Mouse (Mus musculus) thymus, adult 2 months (tissue): Measurements from ENCODE around the gene Nxpe2. TPM values are rescaled to one million over a fixed set of nuclear protein-coding genes. Genes with fewer than 3 reads are reported as not detected.
A peak's percentile ranks its signal among the peaks of the same experiment; 100 is the strongest.

ENCODE experiments used
- DNase-seq: peaks from one replicate; pipeline ENCODE4 v3.0.0; 2021
- H3K27ac ChIP-seq: fragments of 200-500 bp; 2 replicates; pipeline ENCODE4 v1.5.1; 2012; ENCODE audit warnings: low read length, control low read depth; ENCODE audit not compliant: control insufficient read depth, insufficient read depth
- H3K27me3 ChIP-seq: fragments of 200-500 bp; 2 replicates; pipeline ENCODE4 v1.6.1; 2012; ENCODE audit warnings: mild to moderate bottlenecking, low read length, moderate library complexity, mixed read lengths; ENCODE audit not compliant: control insufficient read depth, insufficient read depth
- H3K36me3 ChIP-seq: fragments of 200-500 bp; 2 replicates; pipeline ENCODE4 v1.6.1; 2012; ENCODE audit warnings: mild to moderate bottlenecking, low read length, moderate library complexity; ENCODE audit not compliant: control insufficient read depth, insufficient read depth
- H3K4me1 ChIP-seq: fragments of 200-500 bp; replicated peaks from 2 replicates; pipeline ENCODE4 v1.6.1; 2012; ENCODE audit warnings: low read length; ENCODE audit not compliant: control insufficient read depth, insufficient read depth
- H3K4me3 ChIP-seq: fragments of 200-500 bp; 2 replicates; pipeline ENCODE4 v1.5.1; 2012; ENCODE audit warnings: mild to moderate bottlenecking, low read length, control low read depth, moderate library complexity; ENCODE audit not compliant: control insufficient read depth, insufficient read depth
- CTCF ChIP-seq: fragments of 200-500 bp; IDR thresholded peaks from 2 replicates; pipeline ENCODE4 v1.5.1; 2012; ENCODE audit warnings: mild to moderate bottlenecking, control low read depth, low read length, moderate library complexity, borderline replicate concordance; ENCODE audit not compliant: control insufficient read depth, poor library complexity, insufficient read depth; ENCODE audit errors: extremely low read depth
- POLR2A ChIP-seq: fragments of 200-500 bp; IDR thresholded peaks from 2 replicates; pipeline ENCODE4 v1.6.1; 2012; ENCODE audit warnings: mild to moderate bottlenecking, low read length, control low read depth, moderate library complexity; ENCODE audit not compliant: control insufficient read depth, poor library complexity, insufficient read depth; ENCODE audit errors: extremely low read depth
- WGBS: fragments of 180-500 bp; shearing (Covaris S2); methylation state at CpG from one replicate; pipeline ENCODE4 v1.1.7; 2018; 5-methylcytosine and 5-hydroxymethylcytosine counted together
- polyA plus RNA-seq: library from polyadenylated mRNA; depleted of rRNA; stranded (reverse); fragments of >200 nt; gene quantifications from 2 replicates; pipeline ENCODE4 v1.2.3, GENCODE M21; 2012

The Nxpe2 gene
- polyA plus RNA-seq, 1 experiment = 2.1 TPM

DNA sequence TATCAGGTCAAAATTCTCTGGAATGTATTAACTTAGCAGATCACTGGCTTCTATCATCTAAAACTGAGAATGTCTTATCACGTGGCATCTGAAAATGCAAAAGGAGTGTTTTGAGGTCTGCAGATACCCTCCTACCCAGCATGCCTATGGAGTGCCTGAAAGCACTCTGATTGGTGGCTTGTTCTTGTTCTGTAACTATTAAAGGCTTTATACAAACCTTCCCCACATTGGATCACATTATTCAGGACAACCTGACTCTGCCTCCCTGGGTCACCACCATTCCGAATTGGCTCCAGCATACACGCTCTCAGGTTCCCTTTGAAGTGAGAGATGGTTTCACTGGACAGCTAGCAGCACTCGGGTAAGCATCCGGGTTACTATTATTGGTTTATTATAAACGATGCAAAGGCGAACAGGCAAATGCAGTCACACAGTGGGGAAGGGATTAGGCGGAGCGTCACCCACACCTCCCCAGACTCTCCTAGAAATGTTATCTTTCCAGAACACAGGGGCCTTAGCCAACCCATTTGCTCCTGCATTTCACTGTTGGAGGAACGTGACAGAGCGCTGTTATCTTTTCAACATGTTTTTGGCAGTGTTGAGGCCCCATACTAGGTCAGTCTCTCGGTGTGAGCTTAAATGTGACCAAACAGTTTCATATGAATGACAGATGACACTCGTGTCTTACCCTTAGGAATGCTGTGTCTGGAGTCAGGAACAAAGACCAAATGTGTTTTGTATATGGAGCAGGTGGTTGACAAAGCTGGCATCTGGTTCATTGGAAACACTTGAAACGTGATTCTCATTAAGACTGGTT is 8.8 kb upstream of the Nxpe2 start:
- no peak overlapping the region for H3K4me3 ChIP-seq
- no peak overlapping the region for H3K27ac ChIP-seq
- H3K27me3 ChIP-seq = no peaks in the 10 kb centered on the region
- no peaks in the 10 kb centered on the region for H3K36me3 ChIP-seq
- no peak for DNase-seq
- 92% methylated on average over 14 of the region's 14 CpGs for WGBS
- H3K4me1 ChIP-seq = no peaks in the 10 kb centered on the region
- TF ChIP-seq CTCF = no peak
- no peak for TF ChIP-seq POLR2A

DNA sequence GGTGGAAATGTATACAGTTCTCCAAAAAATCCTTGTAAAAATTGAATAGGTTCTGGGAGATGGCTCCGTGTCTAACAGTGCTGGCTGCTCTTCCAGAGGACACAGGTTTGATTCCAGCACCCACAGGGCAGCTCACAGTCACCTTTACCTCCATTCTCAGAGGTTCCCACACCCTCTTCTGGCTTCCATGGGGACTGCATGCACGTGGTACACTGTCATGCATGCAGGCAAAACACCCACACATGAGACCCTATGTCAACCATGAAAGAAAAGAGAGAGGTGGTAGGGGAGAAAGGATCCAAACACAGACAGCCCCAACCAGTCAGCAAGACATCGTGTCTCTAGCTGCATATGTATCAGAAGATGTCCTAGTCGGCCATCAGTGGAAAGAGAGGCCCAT is 7.6 kb upstream of the Nxpe2 start:
- DNase-seq = peak; percentile 26
- WGBS = 90% methylated on average over 4 of the region's 4 CpGs

DNA sequence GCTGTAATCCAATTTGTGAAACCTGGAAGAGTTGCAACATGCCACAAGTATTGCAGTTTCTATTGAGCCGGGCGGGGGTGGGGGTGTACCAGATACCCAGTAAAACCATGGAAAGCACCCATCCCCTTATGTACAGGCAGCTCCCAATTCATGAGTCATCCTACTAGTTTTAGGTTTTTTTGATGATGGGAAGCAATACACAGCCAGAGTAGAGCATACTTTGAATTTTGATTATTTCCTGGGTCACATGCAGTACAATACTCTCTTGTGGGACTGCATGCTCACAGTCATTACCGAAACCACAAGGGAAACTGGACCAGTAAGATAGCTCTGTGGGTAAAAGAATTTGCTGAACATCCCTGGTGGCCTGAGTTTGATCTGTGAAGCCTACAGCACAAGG is 3.8 kb upstream of the Nxpe2 start:
- Histone ChIP-seq H3K27ac (no peak overlapping the region), H3K4me1 (no peaks in the 10 kb centered on the region), H3K27me3 (no peaks in the 10 kb centered on the region), H3K36me3 (no peaks in the 10 kb centered on the region), H3K4me3 (no peak overlapping the region)
- DNase-seq = no peak
- TF ChIP-seq CTCF = no peak
- no peak for TF ChIP-seq POLR2A
- 46% methylated on average over 3 of the region's 3 CpGs for WGBS

More for the DNA sequence above, 7.6 kb upstream of the Nxpe2 start:
- Histone ChIP-seq H3K4me1 (no peaks in the 10 kb centered on the region), H3K27me3 (no peaks in the 10 kb centered on the region), H3K36me3 (no peaks in the 10 kb centered on the region), H3K4me3 (no peak overlapping the region), H3K27ac (no peak overlapping the region)
- TF ChIP-seq POLR2A (no peak), CTCF (no peak)

DNA sequence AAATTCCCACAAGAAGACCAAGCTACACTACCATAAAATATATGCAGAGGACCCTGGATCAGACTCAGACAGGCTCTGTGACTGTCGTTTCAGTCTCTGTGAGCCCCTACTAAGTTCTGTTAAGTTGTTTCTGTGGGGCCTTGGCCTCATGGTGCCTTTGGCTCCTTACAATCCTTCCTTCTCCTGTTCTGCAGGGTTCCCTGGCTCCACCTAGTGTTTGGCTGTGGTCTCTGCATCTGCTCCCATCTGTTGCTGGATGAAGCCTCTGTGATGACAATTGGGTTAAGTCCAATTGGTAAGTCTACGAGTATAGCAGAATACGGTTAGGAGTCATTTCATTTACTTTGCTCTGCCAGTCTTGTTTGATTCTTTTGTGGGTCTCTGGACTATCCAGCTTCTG is 1.5 kb upstream of the Nxpe2 start:
- peak; percentile 63 for DNase-seq
- Histone ChIP-seq H3K27me3 (no peaks in the 10 kb centered on the region), H3K4me3 (no peak overlapping the region), H3K4me1 (no peaks in the 10 kb centered on the region), H3K36me3 (no peaks in the 10 kb centered on the region), H3K27ac (no peak overlapping the region)
- 44% methylated on average over 3 of the region's 3 CpGs for WGBS
- TF ChIP-seq POLR2A (no peak), CTCF (no peak)

DNA sequence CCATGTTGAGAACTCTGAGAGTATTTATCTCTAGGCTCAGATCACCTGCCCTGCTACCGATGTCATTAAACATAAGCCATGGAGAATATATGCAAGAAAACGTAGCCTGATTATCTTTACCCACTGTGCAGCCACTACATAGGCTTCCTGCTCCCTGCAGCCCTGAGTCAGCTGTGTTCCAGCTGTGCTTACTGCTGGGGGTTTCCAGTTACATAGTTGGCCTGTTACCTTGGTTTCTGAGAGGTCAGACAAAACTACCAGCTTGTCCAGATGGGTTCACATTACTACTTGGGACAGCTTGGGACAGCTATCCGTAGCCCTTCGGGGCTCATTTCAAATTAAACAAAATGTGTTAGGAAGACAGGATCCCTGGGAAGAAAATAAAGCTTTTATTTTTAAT is 868 bp upstream of the Nxpe2 start:
- H3K36me3 ChIP-seq = no peaks in the 10 kb centered on the region
- no peaks in the 10 kb centered on the region for H3K27me3 ChIP-seq
- no peak overlapping the region for H3K27ac ChIP-seq
- DNase-seq = no peak
- 55% methylated on average over 4 of the region's 4 CpGs for WGBS
- no peak overlapping the region for H3K4me3 ChIP-seq
- H3K4me1 ChIP-seq = no peaks in the 10 kb centered on the region
- no peak for TF ChIP-seq CTCF
- no peak for TF ChIP-seq POLR2A

DNA sequence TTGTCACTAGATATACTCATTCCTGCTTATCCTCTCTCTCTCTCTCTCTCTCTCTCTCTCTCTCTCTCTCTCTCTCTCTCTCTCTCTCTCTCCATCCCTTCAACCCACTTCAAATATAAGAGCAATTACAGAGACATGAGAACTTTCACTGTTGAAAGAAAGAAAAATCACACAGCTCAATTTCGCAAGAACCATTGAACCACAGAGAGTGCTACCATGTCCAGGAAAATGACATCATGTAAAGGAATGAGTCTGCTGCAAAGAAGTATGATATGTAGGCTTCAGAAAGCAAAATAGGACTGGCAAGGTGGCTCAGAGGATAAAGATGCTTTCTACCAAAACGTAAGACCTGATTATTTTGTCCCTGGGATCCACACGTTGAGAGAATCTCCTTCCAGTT is 7.4 kb downstream of the Nxpe2 start:
- H3K4me3 ChIP-seq = no peak overlapping the region
- WGBS = 95% methylated on average over 3 of the region's 3 CpGs
- no peak for TF ChIP-seq CTCF
- TF ChIP-seq POLR2A = no peak
- H3K27me3 ChIP-seq = no peaks in the 10 kb centered on the region
- no peak overlapping the region for H3K27ac ChIP-seq
- H3K36me3 ChIP-seq = no peaks in the 10 kb centered on the region
- DNase-seq = no peak
- no peaks in the 10 kb centered on the region for H3K4me1 ChIP-seq

DNA sequence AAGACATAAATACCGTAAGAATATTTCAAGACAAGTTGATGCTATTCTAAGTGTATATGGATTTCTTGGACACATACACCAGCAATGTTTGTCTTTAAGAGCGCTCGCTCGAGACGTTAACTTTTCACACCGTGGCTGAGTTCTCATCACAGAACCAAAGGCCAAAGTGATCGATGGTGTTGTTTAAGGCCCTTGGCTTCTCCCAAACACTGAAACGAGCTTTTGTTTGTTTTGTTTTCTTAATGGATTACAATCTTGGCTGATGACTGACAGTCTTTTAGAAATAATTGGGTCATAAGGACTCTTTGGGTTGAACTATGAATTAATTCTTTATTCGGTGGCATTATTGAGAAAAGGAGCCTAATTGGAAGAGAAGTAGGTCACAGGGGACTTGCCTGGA is 7.8 kb downstream of the Nxpe2 start:
- no peak overlapping the region for H3K4me3 ChIP-seq
- TF ChIP-seq POLR2A (no peak), CTCF (no peak)
- no peak overlapping the region for H3K27ac ChIP-seq
- no peaks in the 10 kb centered on the region for H3K4me1 ChIP-seq
- H3K36me3 ChIP-seq = no peaks in the 10 kb centered on the region
- DNase-seq = no peak
- 94% methylated on average over 9 of the region's 9 CpGs for WGBS
- H3K27me3 ChIP-seq = no peaks in the 10 kb centered on the region
